Mouse (Mus musculus) kidney, adult 8-10 months (tissue): ENCODE results near the gene Ran.
"Not testable (repeated sequence)": the region's sequence is repeated elsewhere in the genome, so short reads cannot be mapped to it uniquely, and the experiment has no call there.

ENCODE experiments used
- DNase-seq, 2 experiments: peaks; one replicate each; pipeline ENCODE4 v3.0.0; 2022

Gene Ran

DNA sequence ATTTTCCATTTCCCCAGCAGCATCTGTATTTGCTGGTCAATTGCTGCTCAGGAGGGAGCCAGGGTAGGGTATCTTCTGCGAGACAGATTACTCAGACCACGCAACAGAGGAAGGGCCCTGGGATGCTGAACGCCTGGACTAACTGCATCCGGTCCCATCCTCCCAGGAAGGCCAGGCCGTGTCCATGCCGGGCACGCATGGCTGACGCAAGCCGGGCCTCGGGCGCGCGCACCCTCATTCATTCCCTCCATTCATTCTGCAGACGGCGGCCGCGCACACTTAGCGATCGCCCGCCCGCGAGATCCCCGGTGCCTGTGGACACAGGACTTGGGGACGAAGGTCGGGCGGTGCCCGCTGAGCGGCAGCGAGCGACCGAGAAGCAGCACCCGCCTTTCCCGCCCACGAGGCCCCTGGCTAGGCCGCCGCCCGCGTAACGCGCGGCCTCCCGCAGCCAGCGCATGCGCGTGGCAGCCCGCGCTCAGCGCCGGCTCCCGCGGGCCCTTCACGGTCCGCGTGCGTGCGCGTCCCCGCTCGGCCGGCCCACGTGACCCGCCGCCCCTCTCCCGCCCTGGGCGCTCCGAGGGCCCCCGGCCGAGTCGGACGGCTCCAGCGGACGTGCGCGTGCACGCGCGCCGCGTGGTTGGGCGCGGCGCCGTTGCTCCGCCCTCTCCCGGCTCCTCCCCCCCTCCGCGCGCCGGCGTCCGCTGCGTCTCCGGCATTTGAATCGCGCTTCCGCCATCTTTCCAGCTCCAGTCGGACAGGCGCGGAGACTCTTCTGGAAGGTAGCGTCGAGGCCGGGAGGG is at the start of gene Ran:
Ran (plus strand) TSS at position 573 of the 803 bp plus-strand sequence.
- DNase-seq = peak; percentile 93 to 94

DNA sequence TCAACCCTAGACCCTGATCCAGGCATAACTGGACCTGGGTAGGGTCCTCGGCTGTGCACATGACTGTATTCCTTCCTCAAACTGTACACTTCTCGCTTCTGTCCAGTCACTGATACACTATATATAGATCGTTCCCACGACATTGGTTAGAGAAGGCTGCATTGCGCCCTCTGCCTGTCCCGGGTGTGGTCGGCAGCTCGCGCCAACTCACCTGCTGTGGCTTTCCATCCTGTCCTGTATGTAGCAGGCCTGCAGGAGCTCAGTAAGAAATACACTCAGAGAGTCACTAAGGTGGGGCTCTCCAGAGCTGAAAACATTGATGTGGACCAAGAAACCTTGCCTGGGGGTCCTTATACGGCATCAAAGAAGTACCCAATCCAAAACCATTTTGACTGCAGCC is 49.0 kb upstream of the Ran start:
- no peak for DNase-seq

DNA sequence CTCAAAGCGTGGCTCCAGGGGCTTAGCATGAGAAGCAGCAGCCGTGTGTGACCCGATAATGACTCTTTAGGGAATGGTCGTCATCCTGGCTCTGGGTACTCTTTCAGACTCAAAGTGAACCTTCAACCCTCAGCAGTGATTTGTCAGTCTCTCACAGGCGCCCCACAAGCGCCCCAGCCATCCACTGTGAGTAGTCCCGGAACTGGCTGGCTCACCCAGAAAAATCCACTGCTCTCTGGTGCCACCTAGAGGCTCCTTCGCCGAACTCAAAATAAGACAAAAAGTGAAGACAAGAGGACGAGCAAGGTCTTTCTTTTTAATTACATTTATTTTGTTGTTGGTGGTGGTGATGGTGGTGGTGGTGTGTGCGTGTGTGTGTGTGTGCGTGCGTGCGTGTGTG is 48.6 kb upstream of the Ran start:
- DNase-seq = peak in 1 of 2 experiments; percentile 68

DNA sequence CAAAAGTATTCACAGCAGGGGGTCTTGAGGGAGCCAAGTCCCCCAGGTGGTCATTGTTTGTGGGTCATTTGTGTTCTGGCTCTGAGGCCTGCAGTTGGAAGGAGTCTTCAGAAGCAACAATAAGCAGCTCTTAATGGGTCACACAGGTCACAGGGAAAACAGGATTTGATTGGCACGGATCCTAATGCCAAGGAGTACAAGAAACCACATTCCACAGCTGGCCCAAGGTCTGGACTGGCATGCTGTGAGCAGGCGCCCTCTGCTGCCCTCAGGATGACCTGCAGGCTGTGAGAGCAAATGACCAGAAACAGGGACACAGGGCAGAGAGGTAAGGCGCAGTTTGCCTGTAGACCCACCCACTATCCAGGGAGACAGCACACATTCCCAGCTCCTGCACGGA is 43.6 kb upstream of the Ran start:
- DNase-seq = peak; percentile 58 to 59

DNA sequence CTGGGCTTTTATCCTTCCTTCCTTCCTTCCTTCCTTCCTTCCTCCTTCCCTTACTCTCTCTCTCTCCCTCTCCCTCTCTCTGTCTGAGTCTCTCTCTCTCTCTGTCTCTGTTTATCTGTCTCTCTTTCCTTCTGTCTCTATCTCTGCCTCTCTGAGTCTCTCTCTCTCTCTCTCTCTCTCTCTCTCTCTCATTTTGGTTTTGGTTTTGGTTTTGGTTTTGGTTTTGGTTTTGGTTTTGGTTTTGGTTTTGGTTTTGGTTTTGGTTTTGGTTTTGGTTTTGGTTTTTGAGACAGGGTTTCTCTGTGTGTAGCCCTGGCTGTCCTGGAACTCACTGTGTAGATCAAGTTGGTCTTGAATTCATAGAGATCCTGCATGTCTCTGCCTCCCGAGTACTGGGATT is 42.4 kb upstream of the Ran start:
- DNase-seq = not testable (repeated sequence)

DNA sequence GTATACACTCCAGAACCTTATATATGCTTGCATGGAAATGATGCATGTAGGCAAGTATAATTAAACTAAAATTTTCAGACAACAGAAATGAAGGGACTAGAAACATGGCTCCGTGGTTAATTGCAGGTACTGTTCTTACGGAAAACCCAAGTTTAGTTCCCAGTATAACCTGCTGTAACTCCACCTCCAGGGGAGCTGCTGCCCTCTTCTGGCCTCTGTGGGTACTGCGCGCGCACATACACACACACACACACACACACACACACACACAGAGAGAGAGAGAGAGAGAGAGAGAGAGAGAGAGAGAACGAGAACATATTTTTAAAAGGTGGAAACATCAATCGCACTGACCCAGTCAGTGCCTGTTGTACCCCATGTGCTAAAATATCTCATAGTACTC is 40.9 kb upstream of the Ran start:
- DNase-seq = no peak

DNA sequence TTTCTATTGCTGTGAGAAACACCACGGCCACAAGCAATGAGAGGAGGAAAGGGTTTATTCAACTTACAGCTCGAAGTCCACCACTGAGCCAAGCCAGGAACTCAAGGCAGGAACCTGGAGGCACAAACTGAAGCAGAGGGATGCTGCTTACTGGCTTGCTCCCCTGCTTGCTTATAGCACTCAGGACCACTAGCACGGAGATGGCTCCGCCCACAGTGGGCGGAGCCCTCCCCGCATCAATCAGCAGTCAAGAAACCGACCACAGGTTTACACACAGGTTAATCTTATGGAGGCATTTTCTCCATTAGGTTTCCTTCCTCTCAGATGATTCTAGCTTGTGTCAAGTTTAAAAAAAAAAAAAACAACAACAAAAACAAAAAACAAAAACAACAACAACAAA is 39.0 kb upstream of the Ran start:
- no peak for DNase-seq

DNA sequence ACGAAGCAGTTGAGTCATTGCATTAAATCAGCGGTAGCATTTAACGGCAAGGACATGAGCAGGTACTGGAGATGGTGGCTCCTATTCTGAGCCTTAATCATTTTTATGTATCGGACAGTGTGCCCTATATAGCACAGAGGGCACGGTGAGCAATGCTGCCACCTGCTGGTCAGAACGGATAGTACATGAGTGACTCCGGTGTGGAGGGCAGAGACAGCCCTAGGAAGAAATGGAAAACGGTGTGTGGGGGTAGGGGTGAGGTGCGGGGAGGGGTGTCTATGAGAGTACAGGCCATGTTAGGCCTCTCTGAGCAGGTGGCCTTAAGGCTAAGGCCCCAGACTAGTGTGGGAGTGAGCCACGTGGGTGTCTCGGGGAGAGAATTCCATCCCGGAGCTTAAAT is 38.3 kb upstream of the Ran start:
- peak in 1 of 2 experiments; percentile 71 for DNase-seq

DNA sequence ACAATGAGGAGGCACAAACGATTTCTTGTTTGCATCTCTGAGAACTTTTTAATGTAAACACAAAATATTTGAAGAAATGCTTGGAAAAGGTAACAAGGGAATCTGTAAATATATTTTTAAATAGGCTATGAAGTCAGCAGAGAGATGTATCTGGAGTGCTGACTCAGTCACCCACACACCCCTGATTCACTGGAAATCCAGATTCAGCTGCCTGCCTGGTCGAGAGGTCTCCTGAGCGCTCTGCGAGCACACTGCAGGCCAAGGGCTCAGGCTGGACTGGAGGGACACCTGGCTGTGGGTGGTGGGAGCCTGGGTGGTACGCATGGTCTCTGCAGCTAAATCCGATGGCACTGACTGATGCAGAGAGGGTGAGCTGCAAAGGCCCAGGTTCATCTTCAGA is 35.3 kb upstream of the Ran start:
- DNase-seq = no peak

DNA sequence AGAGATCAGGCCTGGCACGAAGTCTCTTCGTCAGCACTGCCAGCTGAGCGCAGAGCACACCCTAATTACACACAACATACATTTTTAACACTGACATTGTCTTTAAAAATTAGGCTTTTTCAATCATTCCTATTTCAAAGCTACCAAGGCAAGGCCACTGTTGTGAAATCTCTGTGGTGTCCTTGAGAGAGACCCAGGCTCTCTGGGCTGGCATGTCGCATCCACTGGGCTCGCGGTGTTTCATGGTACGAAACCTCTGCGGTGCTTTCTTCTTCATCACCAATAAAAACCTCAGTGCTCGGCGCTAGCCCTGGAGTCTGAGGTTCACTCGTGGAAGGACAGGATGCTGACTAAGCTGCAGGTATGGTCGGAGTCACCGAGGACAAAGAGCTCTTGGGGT is 33.9 kb upstream of the Ran start:
- DNase-seq = no peak

DNA sequence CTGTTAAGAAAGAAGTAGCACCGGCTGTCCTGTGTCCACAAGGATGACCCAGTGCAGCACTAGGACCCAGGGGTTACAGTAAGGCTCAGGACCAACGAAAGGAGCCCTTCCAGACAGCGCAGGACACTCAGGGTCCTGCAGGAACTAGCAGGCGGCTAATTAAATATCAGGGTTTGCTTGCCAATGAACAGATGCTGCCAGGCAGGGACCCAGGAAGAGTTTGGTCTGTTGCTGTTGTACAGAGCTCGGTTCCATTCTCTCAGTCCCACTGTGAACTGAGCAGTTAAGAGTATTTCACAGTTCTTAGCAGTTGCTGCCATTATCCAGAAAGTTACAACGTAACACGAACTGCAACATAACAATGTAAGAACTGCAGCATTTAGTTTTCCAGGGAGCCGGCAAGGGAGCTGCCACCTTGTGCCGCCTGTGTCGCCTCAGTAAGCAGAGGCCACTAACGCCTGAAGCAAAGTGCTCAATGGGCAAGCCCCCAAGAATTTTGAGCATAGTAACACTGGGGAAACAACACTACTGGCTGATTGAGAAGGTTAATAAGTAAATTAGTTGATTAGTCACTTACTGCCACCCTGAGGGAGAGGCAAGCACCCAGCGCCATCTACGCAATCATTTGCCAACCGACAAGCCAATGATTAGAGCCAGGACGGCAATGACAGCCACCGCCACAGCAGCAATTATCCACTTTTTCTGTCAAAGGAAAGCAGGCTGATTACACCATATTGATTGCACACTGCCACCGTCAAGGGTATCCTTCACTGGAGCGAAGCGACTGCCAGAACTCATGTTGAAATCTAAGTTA is 32.5 kb upstream of the Ran start:
- peak; percentile 71 to 79 for DNase-seq

DNA sequence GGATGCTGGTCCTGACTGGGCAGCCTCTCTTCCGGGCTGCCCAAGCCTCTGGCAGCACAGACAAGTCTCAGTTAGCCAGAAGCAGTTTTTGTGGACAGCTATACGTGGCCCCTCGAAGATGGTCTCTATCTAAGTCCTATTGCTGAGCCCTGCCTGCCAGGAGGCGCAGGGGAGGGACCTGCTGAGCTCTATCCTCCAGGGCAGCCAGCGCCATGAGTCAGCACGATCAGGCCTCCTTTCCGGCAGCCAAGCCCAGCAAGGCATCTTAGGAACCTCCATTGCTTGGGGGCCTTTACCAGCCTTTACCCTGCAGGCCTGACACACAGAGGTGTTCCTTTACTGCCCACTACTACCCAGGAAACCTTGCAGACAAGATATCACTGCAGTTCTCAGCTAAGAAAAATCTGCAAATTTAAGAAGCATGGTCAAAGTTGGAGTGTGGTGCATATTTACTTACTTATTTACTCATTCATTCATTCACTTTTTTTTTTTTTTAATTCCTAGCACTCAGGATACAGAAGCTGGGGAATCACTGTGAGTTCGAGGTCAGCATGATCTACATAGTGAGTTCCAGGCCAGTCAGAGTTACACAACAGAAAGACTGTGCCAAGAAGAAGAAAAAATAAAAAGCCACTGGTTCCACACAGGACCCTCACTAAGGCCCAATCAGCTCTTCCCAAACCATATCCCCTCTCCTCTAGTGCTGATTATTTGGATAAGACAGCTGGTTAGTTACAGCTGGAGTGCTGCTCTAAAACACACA is 19.0 kb upstream of the Ran start:
- no peak for DNase-seq

DNA sequence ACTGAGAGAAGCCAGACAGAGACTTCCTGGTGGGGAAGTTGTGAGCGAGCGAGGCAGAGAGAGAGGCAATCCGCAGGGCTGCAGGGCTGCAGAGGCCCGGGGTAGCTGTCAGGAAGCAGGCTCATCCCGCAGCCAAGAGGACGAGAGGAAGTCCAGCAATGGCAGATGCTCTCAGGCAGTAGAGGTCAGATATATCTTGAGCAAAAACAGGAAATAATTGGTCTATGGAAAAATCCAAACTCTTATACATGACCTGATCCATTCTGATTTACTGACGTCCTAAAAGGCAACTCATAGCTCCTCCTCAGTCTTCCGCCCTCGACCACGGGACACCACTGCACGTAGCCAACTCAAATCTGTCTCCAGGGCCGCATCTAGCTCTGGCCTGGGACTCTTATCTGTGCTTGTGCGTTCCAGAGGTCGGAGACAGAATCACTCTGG is 17.3 kb upstream of the Ran start:
- DNase-seq = peak; percentile 26 to 29

DNA sequence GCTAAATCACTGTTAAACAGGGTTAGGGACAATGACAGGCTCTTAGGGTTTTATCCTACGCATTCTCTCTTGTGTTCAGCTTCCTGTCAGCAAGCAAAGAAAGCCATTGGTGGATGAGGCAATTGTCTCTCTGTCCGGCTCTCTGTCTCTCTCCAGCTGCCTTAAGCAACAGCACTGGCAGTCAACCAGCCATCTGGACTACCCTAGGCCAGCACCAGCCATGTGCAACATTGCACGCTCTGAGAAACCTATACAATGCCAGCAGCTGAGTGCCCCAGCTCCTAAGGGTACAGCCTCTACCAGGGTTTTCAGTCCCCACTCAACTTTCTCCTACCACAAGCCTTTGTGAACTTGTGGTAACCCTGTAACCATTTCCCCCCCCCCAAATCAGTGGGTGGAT is 14.5 kb upstream of the Ran start:
- DNase-seq = no peak

DNA sequence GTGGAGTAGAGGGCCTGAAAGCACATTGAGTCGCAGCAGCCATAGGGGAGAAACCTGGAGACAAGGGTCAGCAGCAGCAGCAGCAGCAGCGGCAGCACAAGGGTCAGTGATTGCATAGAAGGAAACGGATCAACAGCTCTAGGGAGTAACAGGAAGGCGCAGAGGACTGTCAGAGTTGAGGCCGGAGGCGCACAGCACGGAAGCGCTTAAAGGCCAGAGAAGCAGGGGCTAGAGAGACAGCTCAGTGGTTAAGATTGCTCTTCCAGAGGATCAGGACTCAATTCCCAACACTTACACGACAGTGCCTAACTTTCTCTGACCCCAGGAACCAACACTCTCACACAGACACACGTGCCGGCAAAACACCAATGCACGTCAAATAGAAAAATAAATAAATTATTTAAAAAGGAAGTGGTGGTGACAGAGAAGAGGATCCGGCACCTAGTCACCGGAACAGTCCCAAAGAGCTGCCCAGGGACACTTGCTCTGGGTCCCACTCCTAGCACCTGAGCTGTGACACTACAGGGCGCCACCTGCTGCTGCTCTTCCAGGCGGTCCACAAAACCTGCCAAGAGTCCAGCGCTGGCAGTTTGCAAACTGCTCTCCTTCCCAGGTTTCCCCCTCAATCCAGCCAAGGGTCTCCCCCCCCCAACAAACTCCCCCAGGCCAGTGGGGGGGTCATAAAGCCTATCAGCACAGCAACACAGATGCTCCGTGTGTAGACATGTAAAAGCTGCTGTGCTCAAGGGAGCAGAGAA is 13.7 kb upstream of the Ran start:
- peak; percentile 26 to 30 for DNase-seq

DNA sequence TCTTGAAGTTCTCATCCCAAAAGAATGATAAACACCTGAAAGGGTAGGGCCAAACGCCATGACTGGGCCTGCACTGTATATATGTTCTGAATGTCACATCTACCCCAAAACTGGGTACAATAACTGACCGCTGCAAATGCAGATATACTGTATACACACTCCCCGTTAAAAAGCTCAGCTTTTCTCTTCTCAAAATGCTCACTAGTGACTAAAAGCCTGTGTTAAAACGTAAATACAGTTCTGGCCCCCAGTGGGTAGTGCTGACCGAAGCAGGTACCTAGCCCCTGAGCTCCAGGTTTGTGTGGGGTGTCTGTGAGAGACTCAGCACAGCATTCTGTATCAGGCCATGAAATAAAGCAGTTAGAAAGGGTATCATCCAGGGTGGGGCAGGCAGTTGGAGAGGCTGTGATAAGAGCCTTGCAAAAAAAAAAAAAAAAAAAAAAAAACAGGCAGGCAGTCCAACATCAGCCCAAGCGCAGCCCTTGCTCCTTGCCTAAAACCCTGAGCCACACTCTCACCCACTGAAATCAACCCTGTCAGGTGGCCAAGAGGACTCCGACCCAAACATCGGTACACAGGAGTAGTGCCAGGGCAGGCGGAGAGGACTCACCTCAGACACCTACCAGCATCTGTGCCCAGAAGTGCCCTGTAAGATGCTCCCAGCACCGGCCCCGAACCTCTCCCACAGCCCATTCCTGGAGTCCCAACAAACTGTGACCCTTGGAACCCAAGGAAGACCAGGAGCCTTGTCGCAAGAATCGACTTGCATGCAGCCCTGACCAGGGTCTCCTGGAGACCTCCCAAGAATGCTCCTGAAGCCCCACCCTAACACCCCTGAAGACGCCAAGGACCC is 12.5 kb upstream of the Ran start:
- peak; percentile 53 to 62 for DNase-seq

DNA sequence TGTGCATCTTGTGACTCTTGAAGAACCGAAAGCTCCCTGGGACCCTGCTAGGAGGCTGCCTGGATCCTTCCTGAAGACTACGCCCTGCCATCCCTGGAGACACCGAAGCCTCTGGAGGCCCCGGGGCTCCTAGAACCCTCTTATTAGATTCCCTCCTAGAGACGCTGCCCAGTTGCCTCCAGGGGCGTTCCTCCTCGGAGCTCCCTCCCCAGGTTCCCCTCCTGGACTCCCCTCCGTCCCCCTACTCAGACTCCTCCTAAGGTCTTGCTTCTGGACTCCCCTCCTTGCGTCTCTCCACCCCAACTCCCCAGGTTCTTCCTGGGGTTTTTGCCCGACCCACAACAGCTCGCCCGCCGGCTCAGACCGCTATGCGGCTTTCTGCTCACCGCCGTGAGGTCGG is 11.9 kb upstream of the Ran start:
- no peak for DNase-seq

DNA sequence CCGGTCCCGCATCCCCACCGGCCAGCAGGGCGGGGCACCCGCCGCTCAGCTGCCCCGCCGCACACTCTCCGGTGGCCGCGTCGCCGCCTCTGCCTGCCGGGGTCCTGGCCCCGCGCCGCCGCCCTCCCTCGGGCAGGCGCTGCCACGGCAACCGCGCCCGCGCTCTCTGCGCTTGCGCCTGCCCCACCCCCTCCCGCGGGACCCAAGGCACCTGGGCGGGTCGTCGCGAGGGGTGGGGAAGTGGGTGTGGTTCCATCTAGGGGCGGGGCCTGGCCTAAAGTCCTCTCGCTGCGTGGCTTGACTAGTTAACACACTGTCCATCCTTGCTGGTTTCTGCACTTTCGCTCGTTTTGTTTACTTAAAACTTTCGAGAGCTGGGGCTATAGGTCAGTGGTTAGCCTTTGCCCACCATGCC is 11.4 kb upstream of the Ran start, which contains the start of gene Stx2:
Stx2 (minus strand) TSS at position 163 of the 415 bp plus-strand sequence.
- DNase-seq = peak; percentile 89 to 93

DNA sequence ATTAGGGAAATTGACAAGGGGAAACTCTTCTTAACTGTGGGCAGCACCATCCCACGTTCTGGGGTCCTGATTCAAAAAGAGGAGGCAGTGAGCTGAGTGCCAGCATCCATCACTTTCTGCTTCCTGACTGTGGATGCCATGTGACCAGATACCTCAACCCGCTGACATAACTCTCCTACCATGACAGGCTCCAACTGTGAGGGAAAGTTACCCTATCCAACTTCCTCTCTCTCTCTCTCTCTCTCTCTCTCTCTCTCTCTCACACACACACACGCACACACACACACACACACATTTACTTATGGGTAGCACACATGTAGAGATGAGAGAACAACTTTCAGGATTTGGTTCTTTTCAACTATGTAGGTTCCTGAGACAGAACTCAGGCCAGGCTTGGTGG is 10.3 kb upstream of the Ran start:
- no peak for DNase-seq

DNA sequence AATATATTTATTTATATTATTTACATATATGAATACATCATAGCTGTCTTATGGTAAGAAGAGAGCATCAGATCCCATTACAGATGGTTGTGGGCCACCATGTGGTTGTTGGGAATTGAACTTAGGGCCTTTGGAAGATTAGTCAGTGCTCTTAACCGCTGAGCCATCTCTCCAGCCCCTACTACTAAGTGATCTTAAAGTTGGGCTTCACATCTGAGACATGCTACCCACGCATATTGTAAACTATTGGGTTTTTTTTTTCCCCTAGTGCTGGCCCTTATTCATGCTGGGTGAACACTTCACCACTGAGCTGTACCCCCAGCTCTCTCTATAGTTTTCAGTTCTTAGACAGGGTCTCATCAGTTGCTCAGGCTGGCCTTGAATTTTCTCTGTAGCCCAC is 8.9 kb upstream of the Ran start:
- no peak for DNase-seq

DNA sequence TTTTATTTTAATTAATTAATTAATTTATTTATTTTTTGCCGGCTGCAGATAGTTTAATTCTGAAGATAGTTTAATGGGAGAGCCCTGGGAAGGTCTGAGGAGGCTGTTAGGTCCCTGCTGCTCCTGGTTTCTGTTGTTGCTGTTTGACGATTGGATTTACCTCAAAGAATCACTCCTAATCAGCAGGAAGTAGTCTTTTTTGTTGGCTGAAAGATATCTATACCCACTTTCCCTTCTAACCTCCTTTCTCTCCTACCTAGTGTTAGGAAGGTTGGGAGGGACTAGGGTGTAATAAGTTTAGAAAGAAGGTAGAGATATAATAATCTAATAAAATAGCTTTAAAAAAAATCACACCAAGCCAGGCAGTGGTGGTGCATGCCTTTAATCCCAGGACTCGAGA is 4.8 kb upstream of the Ran start:
- DNase-seq = no peak

DNA sequence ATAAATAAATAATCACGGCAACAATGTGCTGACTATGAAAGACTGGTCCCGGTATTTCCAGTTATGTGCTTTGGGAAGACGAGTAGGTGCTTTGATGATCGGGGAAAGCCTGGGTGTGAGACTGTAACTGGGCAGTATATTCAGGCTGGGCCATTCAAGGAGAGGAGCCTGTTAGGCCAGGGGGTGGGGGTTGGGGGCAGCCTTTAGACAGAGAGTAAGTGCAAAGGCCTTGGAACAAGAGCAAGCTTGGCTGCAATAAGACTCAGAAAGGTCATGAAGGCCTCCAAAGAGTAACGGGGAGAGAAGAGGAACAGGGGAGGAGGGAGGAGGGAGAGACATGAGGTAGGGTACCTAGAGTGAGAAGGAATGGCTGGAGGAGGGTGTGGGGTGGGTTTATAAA is 4.3 kb upstream of the Ran start:
- DNase-seq = no peak
